Mouse (Mus musculus) megakaryocyte, embryonic 14.5 days (primary cell): ENCODE measurements around the gene Cdyl. TPM values are rescaled to one million over a fixed set of nuclear protein-coding genes. Genes with fewer than 3 reads are reported as not detected.

Experiments
- H3K27me3 ChIP-seq: replicated peaks from 2 replicates; pipeline ENCODE3; 2012; ENCODE audit warnings: inconsistent platforms
- H3K36me3 ChIP-seq: replicated peaks from 2 replicates; pipeline ENCODE3; 2012; ENCODE audit warnings: low read length, inconsistent platforms, mixed read lengths
- H3K4me1 ChIP-seq: 2 replicates; pipeline ENCODE4 v1.6.1; 2012; ENCODE audit warnings: inconsistent platforms
- H3K4me3 ChIP-seq: replicated peaks from 2 replicates; pipeline ENCODE3; 2012; ENCODE audit warnings: moderate library complexity, mild to moderate bottlenecking, inconsistent platforms
- H3K9me3 ChIP-seq: 2 replicates; pipeline ENCODE4 v1.6.1; 2012; ENCODE audit warnings: inconsistent platforms
- FLI1 ChIP-seq: IDR thresholded peaks from 2 replicates; pipeline ENCODE4 v1.6.1; 2012; ENCODE audit warnings: low read length, inconsistent platforms, mixed read lengths
- GATA1 ChIP-seq: IDR thresholded peaks from 3 replicates; pipeline ENCODE4 v1.6.1; 2012; ENCODE audit warnings: mixed read lengths, low read length, inconsistent platforms, borderline replicate concordance
- polyA plus RNA-seq: library from polyadenylated mRNA; stranded (reverse); fragments of >175 nt; gene quantifications from 2 replicates; pipeline ENCODE4 v1.2.3, GENCODE M21; 2012; ENCODE audit warnings: low replicate concordance; ENCODE audit not compliant: insufficient read depth

Gene Cdyl
- polyA plus RNA-seq, 1 experiment = 3.2 TPM

GRCm38 (mm10) chr13:35647132-35647823, 12.4 kb upstream of the Cdyl start:
- TF ChIP-seq FLI1 = no peak
- no peak for TF ChIP-seq GATA1
- Histone ChIP-seq H3K9me3 (peaks cover 19% of the 10 kb centered on the region), H3K4me1 (peaks cover 12% of the 10 kb centered on the region)

GRCm38 (mm10) chr13:35650284-35650872, 9.3 kb upstream of the Cdyl start:
- Histone ChIP-seq H3K9me3 (peaks cover 11% of the 10 kb centered on the region), H3K4me1 (peaks cover 12% of the 10 kb centered on the region), H3K4me3 (no peak overlapping the region), H3K36me3 (peaks cover 2% of the 10 kb centered on the region), H3K27me3 (no peaks in the 10 kb centered on the region)
- no peak for TF ChIP-seq FLI1
- TF ChIP-seq GATA1 = no peak

More at GRCm38 (mm10) chr13:35647132-35647823, 12.4 kb upstream of the Cdyl start:
- H3K27me3 ChIP-seq = no peaks in the 10 kb centered on the region
- H3K4me3 ChIP-seq = no peak overlapping the region
- peaks cover 2% of the 10 kb centered on the region for H3K36me3 ChIP-seq

- Histone ChIP-seq H3K4me3 (no peak overlapping the region), H3K4me1 (peaks cover 15% of the 10 kb centered on the region), H3K27me3 (no peaks in the 10 kb centered on the region), H3K36me3 (no peaks in the 10 kb centered on the region), H3K9me3 (no peaks in the 10 kb centered on the region)
- TF ChIP-seq FLI1 (no peak), GATA1 (no peak)
Measured at GRCm38 (mm10) chr13:35652851-35653250, 6.8 kb upstream of the Cdyl start.

DNA sequence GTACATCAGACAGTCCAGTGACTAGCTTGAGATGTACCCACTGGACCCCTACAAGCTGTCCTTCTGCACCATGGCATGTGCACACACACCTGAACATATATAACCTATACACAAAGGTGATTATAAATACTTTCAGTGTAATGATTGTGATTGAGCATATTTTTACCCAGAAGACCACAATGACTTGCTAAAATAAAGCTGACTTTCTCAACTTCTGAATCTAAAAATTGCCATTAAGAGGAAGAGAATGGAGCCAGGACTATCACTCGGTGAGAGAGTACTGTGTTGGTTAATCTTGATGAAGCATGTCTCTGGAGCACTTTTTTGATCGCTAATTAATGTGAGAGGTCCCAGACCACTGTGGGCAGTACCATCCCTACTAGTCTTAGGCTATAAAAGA, 2.8 kb upstream of the Cdyl start:
- TF ChIP-seq GATA1 (no peak), FLI1 (no peak)

DNA sequence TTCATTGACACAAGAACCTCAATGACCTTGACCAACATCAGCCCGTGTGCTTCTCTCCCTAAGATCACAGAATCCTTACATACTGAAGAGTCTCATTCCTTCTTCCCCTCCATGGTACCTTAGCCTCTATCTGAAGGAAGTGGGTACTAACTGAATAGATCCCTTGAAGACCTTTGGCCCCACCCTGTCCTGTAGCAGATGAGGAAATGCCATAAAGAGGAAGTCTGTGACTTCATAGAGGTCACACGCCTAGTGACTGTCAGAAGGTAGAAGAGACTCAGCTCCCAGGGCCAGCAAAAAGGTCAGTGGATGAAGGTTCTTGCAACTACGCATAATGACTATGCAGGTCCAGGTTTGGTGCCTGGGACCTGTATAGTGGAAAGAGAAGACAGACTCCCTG, 5.8 kb downstream of the Cdyl start:
- no peaks in the 10 kb centered on the region for H3K27me3 ChIP-seq

More for the DNA sequence above, 2.8 kb upstream of the Cdyl start:
- Histone ChIP-seq H3K36me3 (no peaks in the 10 kb centered on the region), H3K9me3 (no peaks in the 10 kb centered on the region), H3K4me1 (peaks cover 11% of the 10 kb centered on the region), H3K27me3 (peaks cover 2% of the 10 kb centered on the region), H3K4me3 (no peak overlapping the region)

GRCm38 (mm10) chr13:35669910-35670469, 10.4 kb downstream of the Cdyl start:
- TF ChIP-seq FLI1 = no peak
- H3K27me3 ChIP-seq = peaks cover 2% of the 10 kb centered on the region
- H3K9me3 ChIP-seq = no peaks in the 10 kb centered on the region
- peaks cover 5% of the 10 kb centered on the region for H3K4me1 ChIP-seq
- H3K4me3 ChIP-seq = no peak overlapping the region
- H3K36me3 ChIP-seq = no peaks in the 10 kb centered on the region

More for the DNA sequence above, 5.8 kb downstream of the Cdyl start:
- Histone ChIP-seq H3K4me3 (no peak overlapping the region), H3K4me1 (peaks cover 5% of the 10 kb centered on the region), H3K36me3 (no peaks in the 10 kb centered on the region), H3K9me3 (no peaks in the 10 kb centered on the region)
- TF ChIP-seq GATA1 (no peak), FLI1 (no peak)

- no peaks in the 10 kb centered on the region for H3K9me3 ChIP-seq
- H3K4me3 ChIP-seq = no peak overlapping the region
- no peaks in the 10 kb centered on the region for H3K4me1 ChIP-seq
- H3K36me3 ChIP-seq = no peaks in the 10 kb centered on the region
- H3K27me3 ChIP-seq = peaks cover 2% of the 10 kb centered on the region
- TF ChIP-seq FLI1 (no peak), GATA1 (no peak)
Measured at GRCm38 (mm10) chr13:35670875-35671274, 11.2 kb downstream of the Cdyl start.

DNA sequence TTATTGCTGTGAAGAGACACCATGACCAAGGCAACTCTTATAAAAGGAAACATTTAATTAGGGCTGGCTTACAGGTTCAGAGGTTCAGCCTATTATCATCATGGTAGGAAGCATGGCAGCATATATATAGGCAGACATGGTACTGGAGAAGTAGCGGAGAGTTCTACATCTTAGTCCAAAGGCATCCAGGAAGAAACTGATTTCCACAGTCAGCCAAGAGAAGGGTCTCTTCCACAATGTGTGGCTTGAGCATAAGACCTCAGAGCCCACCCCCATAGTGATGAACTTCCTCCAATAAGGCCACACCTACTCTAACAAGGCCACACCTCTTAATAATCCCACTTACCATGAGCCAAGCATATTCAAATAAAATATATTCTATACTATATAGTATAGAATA, 17.3 kb downstream of the Cdyl start:
- H3K4me3 ChIP-seq = no peak overlapping the region
- H3K27me3 ChIP-seq = peaks cover 2% of the 10 kb centered on the region
- TF ChIP-seq GATA1 (no peak), FLI1 (no peak)
- no peaks in the 10 kb centered on the region for H3K36me3 ChIP-seq
- no peaks in the 10 kb centered on the region for H3K9me3 ChIP-seq
- H3K4me1 ChIP-seq = peaks cover 6% of the 10 kb centered on the region

GRCm38 (mm10) chr13:35677433-35678051, 17.9 kb downstream of the Cdyl start:
- Histone ChIP-seq H3K9me3 (no peaks in the 10 kb centered on the region), H3K27me3 (peaks cover 2% of the 10 kb centered on the region), H3K4me1 (peaks cover 6% of the 10 kb centered on the region), H3K36me3 (no peaks in the 10 kb centered on the region), H3K4me3 (no peak overlapping the region)
- TF ChIP-seq FLI1 (no peak), GATA1 (no peak)

DNA sequence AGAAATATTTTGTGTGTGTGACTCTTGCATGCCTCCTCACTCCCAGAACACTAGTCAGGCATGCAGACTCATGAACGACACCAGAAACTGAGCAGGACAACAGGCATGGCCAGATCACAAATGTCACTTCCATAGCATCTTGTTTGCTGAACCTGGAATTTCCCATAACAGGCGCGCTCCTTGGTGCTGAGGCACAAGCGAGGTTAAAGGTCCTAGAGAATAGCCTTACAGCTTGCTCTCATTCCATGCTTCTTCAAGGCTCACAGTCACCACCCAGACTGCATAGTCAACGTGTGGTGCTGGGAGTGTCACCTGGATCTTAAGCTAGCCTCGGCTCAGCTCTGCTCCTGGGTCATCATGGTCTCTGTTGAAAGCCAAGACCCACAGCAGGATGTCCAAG, 19.1 kb downstream of the Cdyl start:
- H3K27me3 ChIP-seq = peaks cover 4% of the 10 kb centered on the region
- H3K4me1 ChIP-seq = peaks cover 6% of the 10 kb centered on the region
- H3K36me3 ChIP-seq = no peaks in the 10 kb centered on the region
- TF ChIP-seq FLI1 (no peak), GATA1 (no peak)
- no peak overlapping the region for H3K4me3 ChIP-seq
- H3K9me3 ChIP-seq = no peaks in the 10 kb centered on the region
